Mouse (Mus musculus): Measurements from ENCODE around the gene Bco1.
A peak's percentile ranks its signal among the peaks of the same experiment; 100 is the strongest.

The Bco1 gene

GRCm38 (mm10) chr8:117148520-117148919, 52.9 kb downstream of the Bco1 start:
- no peak for DNase-seq (ENCODE audit: low spot score in 2 of 2)

DNA sequence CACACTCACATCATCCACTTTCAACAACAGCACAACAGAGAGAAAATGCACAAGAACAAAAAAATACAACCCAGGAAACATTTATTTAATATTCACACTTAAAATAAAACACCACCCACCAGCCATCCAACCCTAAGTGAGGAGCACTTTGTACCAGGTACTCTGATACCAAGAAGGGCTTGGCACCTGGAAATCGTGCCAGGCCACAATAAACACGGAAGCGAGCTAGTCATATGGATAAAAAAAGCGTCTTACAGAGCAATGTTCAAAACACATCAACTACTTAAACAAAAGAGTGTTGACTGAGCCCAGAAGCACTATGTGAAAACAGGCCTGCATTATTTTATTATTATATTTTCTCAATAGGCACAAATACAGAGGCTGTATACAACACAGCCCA, 60.5 kb downstream of the Bco1 start:
- no peak for DNase-seq (ENCODE audit: low spot score in 2 of 2)

DNA sequence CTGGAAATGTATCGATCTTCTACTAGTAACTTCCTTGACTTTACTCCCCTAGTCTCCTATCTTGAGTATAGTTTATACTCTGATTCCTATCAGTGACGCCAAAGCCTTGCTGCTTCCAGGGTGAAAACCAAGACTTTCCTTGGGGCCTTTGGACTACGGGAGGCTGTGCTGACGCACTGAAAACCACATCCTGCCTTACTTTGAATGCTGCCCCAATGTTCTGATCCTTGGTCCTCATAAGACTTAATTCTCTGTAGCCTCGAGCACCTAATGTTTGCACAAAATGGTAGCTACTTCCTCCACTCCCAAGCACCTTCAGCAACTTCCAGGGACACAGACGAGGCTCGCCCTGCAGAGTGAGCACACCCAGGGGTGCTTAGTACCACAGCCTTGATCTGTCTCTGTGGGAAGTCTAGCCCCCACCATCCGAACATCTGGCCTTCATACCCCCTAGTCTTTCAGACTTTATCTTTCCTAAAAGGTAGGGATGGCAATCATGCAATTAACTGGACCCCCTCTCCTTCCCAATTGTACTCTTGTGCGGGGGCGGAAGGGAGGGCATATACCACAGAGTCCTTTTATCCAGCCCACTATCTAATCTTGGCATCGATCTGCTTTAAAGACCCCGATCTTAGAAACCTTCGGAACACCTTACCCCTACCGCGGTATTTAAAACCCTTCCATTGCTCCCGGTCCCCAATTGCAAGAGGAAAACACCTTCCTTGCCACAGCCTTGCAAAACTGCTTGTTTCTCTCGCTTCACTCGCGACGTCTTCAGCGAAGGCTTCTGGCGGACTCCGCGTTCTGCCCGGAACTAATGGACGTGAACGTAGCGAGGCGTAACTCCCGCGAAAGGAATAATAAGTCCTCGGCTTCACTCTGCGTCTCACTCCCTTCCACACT, 61.5 kb downstream of the Bco1 start:
- DNase-seq (ENCODE audit: low spot score in 2 of 2), result no peak

- peak; percentile 97 to 99 for DNase-seq (ENCODE audit: low spot score in 2 of 2)
Observed at GRCm38 (mm10) chr8:117157769-117158091, 62.1 kb downstream of the Bco1 start.

- DNase-seq (ENCODE audit: low spot score in 2 of 2), result no peak
Observed at GRCm38 (mm10) chr8:117158135-117158761, 62.6 kb downstream of the Bco1 start, which contains the start of gene Gan. Gene Gan (plus strand): TSS chr8:117158135.

GRCm38 (mm10) chr8:117159031-117159430, 63.4 kb downstream of the Bco1 start:
- DNase-seq (ENCODE audit: low spot score in 2 of 2), result no peak

- no peak for DNase-seq (ENCODE audit: low spot score in 2 of 2)
Observed at GRCm38 (mm10) chr8:117164912-117165311, 69.3 kb downstream of the Bco1 start.

DNA sequence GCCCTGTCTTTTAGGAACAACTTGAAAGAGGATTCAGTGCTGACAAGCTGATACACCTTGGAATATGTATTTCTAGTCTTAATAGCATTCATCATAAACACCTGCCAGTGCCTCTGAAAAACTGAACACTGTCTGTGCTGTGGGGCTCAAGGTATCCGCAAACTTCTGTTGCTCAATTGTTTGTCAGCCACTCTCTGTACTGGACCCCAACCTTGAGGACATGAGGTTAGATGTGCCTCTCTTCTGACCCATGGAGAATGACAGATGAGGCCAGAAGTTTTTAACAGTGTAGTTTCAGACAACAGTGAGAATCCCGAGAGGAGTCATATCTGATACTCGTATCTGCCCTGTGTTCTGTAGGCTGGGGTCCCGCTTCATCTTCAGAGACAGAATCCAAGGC, 69.9 kb downstream of the Bco1 start:
- DNase-seq (ENCODE audit: low spot score in 2 of 2), result no peak

- no peak for DNase-seq (ENCODE audit: low spot score in 2 of 2)
Observed at GRCm38 (mm10) chr8:117166515-117166914, 70.9 kb downstream of the Bco1 start.

DNA sequence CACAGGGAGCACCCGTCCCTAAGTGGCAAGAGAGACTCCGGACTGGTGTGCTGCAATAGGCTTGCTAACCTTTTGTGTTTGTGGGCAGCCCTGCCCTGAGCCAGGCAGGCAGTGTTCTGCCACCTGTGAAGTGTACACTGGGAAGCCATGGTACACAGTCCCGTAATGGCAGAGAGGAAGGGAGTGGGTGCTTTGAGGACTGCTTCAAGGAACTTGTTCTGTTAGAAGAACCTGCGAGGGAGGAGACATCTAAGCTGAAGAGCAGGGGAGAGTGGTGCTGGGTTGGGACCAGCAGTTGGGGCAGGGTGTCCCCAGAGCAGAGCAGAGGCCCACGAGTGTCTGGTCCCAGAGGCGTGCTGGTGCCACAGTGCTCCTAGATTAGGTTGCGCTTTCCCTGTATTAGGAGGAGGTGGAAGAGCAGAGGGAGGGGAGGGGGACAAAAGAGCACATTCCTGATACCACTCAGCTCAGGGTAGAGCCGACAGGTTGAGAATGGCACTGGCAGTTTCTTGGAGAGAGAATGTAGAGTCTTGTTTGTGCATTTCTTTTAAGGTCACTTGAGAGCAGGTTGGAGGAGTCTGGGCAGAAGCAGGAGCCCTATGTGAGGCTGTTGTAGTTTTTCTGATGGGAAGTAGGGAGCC, 71.7 kb downstream of the Bco1 start:
- DNase-seq (ENCODE audit: low spot score in 2 of 2), result no peak

GRCm38 (mm10) chr8:117168378-117168777, 72.7 kb downstream of the Bco1 start:
- no peak for DNase-seq (ENCODE audit: low spot score in 2 of 2)

- DNase-seq (ENCODE audit: low spot score in 2 of 2), result no peak
Observed at GRCm38 (mm10) chr8:117171826-117172225, 76.2 kb downstream of the Bco1 start.

- no peak for DNase-seq (ENCODE audit: low spot score in 2 of 2)
Observed at GRCm38 (mm10) chr8:117172904-117173303, 77.2 kb downstream of the Bco1 start.

GRCm38 (mm10) chr8:117173690-117174089, 78.0 kb downstream of the Bco1 start:
- DNase-seq (ENCODE audit: low spot score in 2 of 2), result no peak

- no peak for DNase-seq (ENCODE audit: low spot score in 2 of 2)
Observed at GRCm38 (mm10) chr8:117174536-117174935, 78.9 kb downstream of the Bco1 start.

- no peak for DNase-seq (ENCODE audit: low spot score in 2 of 2)
Observed at GRCm38 (mm10) chr8:117176308-117176707, 80.7 kb downstream of the Bco1 start.

DNA sequence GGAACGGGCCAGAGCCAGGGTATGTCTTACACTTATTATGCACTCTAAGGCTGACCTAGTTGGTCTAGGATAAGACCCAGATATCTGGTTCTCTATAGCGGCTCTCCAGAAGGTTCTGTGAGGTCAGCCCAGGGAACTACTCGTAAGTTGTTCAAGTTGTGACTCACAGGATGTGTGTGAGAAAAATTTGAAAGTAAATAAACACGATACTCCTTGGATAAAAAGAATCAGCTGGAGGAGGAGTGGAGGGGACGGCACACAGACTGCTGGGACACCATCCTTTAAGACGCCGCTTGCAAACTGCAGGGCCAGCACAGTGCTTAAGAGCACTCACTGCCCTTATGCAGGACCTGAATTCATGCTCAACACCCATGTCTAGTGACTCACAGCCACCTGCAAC, 81.6 kb downstream of the Bco1 start:
- DNase-seq (ENCODE audit: low spot score in 2 of 2), result no peak

DNA sequence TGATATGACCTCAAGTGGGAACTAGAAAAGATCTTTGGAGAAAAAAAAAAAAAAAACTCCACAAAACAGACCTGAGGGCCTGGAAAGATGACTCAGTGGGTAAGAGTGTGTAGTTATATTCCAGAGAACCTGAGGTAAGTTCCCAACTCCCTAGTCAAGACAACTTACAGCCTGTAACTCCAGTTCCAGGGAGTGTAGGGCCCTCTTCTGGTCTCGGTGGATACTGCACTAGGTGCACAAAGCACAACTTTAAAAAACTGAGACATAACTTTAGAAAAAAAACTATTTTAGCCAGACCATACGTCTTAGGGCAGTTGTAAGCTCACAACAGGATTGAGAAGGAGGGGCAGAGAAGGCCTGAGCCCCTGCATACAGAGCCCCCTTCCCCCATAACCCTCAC, 82.4 kb downstream of the Bco1 start:
- DNase-seq (ENCODE audit: low spot score in 2 of 2), result no peak

DNA sequence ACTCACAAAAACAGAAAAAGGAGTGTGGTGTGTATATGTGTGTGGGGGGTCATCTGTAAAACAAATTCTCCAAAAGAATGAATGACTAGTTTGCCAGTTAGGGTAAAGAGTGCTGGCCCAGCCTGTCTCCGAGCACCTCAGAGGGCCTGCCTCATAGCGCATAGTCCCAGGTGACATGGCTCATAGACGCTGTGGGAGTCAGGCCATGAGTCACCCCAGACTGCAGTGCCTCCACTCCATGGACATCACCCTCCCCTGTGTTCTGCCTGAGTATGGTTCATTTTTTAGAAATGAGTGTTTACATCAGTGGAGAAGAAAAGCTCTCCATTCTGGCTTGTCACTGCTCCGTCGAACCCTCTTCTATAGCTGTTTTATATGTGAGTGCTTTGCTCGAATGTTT, 83.0 kb downstream of the Bco1 start:
- no peak for DNase-seq (ENCODE audit: low spot score in 2 of 2)

DNA sequence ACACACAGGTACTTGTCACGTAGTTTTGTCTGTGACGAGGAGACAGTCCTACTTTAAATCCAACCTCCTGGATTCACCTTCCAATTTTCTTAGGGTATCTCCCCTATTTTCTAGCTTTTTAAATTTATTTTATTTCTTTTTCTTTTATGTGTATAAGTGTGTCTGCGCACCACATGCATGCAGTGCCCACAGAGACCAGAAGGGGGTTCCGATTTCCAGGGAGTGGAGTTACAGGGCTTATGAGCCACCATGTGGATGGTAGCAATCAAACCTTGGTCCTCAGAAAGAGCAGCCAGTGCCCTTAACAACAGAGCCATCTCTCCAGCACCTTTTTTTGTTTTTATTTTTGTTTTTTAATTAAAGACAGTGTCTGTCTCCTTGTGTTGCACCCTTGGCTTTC, 87.1 kb downstream of the Bco1 start:
- no peak for DNase-seq (ENCODE audit: low spot score in 2 of 2)

All from frontal cortex, postnatal 36 days (tissue).